Mouse (Mus musculus) adrenal gland, postnatal 10 days (tissue): ENCODE measurements at regions not wholly inside any gene's neighbourhood (a gene's known extent, or its start where the extent isn't known, plus 50 kb on each side); places are given as distances from the start of the nearest gene placed in this dataset.
"Not testable (repeated sequence)": the region's sequence is repeated elsewhere in the genome, so short reads cannot be mapped to it uniquely, and the experiment has no call there.

Experiments used
- DNase-seq: peaks from one replicate; pipeline ENCODE4 v3.0.0; 2021; ENCODE audit warnings: mixed read lengths

DNA sequence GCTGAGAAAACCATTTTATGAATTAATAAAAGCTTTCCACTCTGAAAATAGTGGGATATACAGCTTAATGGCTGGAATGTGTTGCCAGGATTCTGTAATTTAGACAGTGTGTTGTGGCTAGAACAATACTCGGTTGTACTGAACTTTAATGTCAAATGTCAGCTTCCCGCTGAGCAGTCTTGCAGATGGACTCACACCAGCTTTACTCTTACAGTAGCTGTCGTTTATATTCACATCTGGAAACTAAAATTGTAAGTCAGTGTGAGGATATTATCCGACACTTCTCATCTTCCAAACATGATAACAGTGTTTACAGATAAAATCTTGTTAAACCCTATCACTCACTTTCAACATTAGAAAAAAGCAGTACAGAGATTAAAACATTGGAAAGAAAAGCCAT is 328.3 kb upstream of the Gje1 start:
- DNase-seq: no peak

DNA sequence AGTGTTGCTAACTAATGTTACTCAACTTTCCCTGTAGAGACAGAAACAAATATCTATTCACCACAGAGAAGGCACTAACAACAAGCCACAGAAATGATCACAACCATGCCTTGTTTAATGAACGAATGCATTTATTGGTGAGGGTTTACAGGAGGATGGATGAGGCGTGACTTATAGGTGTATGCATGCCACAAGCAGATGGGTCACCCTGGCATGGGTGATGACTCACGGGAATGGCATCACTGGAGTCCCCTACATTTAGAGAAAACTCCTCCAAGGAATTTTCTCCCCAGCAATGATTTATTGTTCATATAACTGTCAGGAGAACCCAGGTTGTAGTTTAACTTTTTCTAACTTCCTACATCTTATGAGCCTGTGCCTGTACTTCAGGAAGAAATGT is 319.6 kb upstream of the Gje1 start:
- DNase-seq: no peak

DNA sequence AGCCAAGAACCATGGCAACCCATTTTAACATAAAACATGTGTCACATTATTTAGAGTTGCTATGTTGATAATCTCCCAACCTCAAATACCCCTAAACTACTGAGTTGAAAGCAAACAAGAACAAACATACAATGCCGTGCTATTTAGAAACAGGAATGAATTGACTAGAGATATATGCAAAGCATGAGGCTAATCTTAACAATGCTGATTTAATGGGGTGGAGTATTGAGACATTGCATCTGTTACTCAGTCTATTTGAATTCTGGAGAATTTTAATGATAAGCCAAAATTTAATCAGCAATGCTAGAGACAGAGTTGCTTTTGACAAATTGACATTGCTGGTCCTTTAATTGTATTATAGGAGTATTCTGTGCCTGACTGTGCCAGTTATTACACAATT is 313.5 kb upstream of the Gje1 start:
- no peak for DNase-seq

DNA sequence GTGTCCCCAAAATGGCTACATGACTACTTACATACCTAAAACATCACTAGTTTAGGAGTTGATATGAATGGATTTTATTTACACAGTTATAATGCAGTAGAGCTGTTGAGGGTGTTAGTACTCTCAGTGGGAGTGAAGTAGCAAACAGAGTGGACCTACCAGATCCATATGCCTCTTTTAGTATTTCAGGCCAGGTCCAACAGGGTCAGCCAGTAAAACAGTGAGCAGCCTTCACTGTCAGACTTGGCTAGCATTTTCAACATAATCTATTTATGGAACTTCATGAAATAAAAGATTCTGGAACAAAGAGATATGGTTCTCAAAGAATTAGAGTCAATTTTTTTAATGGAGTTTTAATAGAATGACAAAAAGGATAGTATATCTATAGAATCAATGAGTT is 311.1 kb upstream of the Gje1 start:
- no peak for DNase-seq

DNA sequence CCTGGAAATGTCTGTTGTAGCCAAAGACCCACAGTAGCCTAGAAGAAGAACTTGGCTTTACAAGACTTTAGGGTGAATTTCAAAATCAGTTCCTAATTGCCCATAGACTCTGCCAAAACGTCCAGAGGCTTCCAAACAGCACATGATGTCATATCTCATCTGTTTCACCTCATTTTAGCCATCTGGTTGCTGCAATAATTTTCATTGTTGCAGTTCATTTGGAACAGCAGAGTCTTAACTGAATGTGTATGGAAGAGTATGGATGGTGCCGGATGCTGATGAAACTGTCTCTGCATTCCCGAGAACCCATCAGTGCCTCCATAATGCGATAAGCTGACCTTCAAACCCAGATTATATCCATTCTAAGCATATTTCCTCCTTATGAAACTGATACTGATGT is 295.9 kb upstream of the Gje1 start:
- no peak for DNase-seq

DNA sequence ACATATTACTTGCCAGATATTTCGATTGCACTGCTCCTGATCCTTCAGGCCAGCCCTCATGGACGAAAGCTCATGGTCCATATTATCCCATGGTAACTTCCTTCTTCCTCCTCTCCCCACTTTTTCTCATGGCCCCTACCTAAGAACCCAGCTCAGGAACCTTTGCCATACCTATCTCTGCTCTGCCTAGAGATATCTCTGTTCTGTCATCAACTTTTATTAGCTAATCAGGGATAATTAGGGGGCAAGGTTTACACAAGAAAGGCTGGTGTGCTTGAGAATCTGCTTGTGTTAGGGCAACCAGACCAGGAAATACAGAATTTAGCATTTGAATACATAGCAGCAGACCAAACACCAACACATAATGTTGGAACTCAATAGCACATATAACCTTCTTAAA is 278.4 kb upstream of the Gje1 start:
- DNase-seq: no peak

DNA sequence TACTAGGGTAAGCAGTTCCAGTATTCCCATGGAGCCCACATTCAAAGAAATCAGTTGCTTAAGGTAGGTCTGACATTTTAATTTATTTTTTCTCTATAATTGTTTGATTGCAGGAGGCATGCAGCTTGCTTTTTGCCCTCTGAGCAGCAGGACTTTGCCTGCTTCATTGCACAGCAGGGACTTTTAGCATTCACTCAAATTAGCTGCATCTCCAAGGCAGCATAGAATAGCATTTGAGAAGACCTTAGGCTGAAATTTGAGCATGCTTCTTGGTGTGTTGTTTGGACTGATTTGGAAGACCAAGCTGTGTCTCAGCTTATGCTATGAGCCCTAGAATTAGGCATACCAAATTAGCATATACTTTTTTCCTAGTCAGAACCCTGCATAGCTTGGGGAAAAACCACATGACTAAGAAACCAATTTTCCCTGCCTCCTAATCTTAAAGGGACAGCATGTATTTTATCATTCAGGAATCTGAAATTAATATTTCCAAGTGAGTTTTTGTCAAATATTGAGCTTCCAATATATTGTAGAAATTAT is 271.7 kb upstream of the Gje1 start:
- DNase-seq: no peak

DNA sequence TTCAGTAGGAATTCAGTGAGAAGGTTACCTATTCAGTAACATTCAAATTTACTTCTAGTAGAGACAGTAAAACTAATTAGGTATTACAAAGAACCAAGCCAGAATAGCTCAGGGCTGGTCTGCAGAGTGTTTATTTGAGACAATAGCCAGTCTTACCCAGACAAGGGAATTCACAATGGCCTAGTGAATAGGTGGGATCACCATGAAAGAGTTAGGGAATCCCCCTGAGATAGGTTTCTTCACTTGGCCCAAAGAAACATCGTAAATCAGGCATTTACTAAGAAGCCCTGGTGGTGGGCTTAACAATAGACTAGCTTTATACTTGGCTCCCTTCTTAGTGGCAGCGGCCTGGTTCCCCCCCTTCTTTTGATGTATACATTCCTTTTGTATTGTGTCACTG is 268.6 kb upstream of the Gje1 start:
- DNase-seq: not testable (repeated sequence)

DNA sequence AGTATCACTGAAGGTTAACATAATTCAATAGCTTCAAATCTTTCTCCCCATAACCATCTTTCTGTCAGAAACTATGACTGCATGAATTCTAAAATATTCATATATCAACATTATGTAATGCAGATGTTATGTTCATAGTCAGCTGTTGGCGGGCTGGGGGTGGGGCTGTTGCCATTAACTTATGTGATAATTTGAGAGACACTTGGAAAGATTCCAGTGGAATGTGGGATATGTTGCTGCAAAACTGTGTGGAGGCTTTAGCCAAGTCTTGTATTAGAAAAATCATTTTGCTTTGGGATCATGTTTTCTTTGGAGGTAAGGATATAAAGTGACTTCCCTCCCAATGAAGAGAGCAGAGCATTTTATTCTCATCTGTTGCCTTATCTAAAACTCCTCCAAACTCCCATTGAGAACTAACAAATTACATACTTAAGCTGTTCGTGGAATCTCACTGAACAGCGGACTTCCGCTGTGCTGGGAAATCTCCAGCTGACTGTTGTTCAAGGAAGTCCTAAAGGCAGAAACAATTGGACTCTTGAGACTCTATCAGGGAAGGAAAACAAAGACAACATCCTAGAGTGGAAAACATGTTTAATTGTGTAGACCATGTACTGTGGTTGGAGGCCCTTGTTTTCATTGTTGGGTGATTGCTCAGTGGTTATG is 260.2 kb upstream of the Gje1 start:
- DNase-seq: peak; percentile 2

DNA sequence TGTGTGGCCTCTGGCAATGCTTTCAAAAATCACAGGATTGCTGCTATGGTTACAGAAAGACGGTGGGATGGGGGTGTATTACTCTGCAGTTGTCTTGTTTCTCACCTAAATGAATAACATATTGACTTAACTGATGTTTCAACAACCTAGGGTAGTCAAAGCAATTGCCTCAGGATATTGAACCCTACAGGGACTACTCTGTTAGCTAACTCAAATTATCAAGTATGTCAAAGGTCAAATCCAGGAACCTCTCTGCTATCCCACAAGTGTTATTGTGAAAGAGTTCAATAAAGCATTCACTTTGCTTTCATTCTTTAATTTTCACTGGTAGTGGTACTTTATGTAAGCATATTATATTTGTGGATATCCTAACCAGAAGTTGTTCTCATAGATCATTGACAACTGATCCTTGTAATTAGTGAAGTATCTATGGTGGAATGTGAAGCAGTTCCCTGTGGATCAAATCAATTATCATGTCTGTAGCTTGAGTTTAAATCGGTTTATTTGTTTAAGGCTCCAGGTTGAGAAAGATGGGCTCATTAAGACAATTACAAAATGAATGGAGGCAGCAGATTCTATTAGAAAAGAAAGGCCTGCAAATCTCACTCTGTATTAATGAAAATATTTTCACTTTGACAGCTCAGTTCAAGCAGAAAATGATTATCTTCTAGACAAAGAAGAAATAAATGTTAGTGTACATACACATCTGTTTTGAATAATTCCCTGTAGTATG is 259.4 kb upstream of the Gje1 start:
- DNase-seq: no peak

DNA sequence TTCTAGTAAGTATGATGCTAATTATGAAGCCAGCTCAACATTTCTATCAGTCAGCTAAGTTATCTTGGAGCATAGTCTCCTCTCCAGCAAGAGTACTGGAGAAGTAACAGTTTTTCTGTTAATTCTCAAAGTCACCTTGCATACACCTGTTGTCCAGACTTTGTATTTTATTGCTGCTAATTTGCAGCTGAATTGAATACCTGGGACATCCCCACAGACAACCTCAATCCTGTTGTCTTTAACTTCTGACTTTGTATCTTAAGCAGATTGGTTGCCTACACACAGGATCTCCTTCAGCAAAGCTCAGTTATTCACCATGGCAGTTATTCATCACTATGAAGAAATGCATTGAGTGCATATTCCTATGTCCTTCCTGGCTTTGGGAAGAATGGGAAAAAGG is 251.7 kb upstream of the Gje1 start:
- DNase-seq: no peak

DNA sequence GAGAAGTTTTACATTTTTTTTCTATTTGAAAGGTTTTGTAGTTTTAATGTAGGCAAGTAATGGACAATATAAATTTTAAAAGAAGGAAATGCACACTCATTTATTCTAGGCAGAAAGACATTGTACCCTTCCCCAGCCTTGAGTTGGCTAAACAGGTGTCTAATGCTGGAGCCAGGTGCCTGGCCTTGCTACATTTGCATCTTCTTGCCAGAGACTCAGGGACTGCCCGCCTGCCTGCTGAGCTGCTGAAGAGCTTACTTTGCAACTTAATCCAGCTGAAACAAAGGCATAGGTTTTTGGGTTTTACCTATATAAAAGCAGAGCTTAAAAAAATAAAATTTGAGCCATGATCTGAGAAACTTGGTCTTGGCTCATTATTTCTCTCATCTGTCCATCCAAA is 249.6 kb upstream of the Gje1 start:
- DNase-seq: no peak

DNA sequence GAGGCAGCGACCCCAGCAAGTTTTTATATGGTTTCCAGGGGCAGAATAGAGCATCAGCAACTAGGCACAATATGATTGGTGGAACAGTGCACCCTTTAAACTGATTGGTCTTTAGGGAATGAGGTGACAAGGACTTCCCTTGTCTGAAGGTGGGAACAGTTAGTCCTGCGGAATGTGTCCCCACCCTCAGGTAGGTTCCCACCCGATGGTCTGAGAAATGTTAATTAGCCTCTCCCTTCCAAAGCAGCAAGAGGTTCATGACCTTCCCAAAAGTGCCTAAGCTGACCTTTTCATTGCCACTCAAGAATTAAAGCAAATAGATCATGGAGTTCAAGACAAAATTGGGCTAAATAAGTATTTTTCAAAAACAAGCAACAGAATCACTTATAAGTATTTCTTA is 248.8 kb upstream of the Gje1 start:
- not testable (repeated sequence) for DNase-seq

DNA sequence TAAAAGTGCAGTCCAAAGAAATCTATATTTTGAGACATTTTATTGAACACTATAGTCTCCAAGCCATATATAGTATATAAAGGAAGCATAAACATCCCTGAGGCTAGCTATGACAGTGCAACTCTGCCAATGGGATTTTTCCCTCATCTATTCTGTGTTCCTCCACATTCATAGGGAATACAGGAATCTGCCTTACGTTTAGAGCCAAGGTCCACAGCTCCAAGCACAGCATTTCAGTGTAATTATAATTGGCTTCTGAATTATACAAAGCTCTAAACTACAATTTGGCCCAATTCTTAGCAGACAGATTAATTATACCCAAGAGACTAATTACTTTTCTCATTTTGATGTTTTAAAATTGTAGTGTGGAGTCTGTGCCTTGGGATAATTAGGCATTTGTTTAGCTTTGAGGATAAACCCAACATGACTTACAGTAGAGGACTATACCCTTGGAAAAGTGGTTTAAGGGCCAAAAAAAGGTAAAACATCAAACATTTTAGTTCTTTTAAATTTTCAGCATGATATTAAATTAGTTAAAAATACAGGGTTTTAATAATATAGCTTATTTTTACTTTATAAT is 235.0 kb upstream of the Gje1 start:
- no peak for DNase-seq

DNA sequence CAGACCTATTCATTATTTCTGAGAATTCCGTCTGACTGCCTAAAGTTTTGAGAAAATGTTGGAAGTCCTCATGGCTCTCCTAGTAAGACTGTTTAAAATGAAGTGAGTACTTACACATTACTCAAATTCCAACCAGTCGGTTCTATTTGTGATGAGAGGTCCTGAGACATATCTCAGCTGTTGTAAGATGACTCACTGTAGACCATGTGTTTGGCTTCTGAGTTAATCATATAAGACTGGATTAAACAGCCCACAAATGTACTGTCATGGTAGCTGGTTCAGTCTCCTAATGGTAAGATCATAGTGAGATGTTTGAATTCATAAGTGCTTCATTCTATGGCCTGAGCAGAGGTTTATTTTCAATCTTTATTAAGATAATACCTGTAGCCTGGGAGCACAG is 223.9 kb upstream of the Gje1 start:
- DNase-seq: no peak
